Mouse (Mus musculus): Measurements from ENCODE around the gene Milr1.
"Not testable (repeated sequence)": the region's sequence is repeated elsewhere in the genome, so short reads cannot be mapped to it uniquely, and the experiment has no call there.

Milr1 gene

DNA sequence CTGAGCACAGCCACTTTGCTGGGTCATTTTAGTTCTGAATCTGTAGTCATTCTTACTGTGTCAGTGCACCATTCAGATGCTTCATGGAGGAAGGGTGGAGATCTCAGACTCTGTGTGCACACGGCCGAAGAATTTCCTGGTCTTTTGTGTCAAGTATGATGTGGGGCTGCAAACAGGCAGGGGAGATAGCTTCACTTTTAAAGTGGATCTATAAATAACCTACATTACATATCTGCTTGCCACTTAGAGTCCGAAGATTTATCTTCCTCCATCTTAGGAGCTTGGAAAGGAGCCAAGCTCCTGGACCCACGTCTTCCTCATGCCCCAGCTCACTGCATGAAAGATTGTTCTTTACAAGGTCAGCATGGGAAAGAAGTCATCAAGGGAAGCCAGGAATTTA is 20.3 kb upstream of the Milr1 start:
- in situ Hi-C loops (cut with MboI), result no loop called here

DNA sequence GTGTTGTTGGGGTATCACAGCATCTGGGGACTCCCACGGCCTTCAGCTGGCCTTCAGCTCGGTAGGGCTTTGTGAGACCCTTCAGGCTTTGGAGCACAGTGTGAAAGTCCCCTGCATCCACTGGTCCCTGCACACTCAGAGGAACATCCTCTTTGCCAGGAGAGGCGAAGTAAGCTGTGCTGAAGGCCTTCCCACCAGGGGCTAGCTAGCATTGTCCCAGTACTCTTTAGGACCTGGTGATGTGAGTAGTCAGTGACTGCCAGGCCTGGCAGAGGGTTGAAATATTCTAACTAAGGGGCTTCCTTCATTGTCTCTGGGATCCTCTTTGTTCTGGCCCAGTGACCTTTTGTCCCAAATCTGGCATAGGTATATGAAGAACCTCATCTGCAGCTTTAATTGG is 14.4 kb upstream of the Milr1 start:
- in situ Hi-C loops (cut with MboI), result no loop called here

DNA sequence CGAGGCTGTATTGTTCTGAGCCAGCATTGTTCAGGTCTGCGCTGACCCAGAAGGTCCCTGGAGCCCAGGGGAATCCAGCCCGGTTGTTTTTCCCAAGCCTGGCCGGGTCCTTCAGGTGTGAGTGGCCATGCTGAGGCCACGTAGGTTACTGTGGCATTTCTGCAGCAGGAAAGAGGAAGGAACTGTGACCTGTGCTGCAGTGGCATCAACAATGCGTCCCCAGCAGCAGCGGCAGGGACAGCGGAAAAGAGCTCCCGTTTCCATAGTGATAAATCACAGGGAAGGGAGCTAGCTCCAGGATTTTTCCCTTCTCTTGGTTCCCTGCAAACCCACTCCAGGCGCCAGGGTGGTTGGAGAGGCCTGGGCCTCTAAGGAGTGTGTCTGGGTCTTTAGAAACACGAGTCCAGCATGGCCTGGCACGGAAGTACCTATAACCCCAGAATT is 13.8 kb upstream of the Milr1 start:
- in situ Hi-C loops (cut with MboI), result no loop called here

DNA sequence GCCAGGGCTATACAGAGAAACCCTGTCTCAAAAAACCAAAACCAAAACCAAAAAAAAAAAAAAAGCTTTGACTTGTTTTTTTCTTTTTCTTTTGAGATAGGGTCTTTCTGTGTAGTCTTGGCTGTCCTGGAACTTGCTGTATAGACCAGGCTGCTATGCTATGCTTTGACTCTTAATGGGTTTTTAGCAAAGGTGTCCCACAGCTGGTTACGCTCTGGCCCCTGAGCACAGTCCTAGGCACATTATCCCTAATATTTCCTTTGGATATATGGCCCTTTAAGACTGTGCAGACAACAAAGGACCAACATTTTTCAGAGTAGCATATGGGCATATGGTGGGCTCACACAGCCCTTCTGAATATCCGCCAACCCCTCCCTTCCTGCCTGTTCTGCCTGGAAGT is 11.9 kb upstream of the Milr1 start:
- in situ Hi-C loops (cut with MboI), result no loop called here

DNA sequence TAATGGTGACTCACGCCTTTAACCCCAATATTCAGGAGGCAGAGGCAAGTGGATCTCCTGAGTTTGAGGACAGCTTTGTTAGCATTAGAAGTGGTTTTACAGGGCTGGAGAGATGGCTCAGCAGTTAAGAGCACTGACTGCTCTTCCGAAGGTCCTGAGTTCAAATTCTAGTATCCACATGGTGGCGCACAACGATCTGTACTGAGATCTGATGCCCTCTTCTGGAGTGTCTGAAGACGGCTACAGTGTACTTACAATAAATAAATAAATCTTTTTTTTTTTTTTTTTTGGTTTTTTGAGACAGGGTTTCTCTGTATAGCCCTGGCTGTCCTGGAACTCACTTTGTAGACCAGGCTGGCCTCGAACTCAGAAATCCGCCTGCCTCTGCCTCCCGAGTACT is 10.3 kb upstream of the Milr1 start:
- in situ Hi-C loops (cut with MboI), result not testable (repeated sequence)

DNA sequence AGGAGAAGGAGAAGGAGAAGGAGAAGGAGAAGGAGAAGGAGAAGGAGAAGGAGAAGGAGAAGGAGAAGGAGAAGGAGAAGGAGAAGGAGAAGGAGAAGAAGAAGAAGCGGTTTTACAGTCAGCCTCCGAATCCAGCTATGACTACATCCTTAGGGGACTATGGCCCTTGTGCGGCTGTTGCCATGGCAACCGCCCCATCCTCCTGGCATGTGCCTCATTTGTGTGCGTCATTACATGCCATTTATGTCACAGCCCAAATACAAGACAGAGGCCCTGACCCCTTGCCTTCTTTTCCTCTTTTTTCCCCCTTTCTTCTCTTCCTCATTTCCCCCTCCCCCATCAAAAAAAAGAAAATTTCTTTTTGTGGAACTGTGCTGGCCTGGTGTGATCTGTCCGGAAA is 9.8 kb upstream of the Milr1 start:
- in situ Hi-C loops (cut with MboI), result no loop called here

DNA sequence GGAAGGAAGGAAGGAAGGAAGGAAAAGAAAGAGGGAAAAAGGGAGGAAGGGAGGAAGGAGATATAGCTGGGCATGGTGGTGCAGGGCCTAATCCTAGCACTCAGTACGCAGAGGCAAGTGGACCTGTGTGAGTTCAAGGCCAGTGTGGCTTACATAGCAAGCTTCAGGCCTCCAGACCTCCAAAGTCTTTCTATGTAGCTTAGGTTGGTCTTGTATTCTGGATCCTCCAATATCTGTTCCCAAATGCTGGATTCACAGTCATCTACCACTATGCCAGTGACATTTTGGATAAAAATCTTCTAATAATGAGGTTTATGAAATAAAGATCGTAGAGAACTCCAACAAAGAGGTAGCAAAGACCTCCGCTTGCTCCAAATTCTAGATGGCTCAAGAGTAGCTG is 9.2 kb upstream of the Milr1 start:
- in situ Hi-C loops (cut with MboI), result no loop called here

DNA sequence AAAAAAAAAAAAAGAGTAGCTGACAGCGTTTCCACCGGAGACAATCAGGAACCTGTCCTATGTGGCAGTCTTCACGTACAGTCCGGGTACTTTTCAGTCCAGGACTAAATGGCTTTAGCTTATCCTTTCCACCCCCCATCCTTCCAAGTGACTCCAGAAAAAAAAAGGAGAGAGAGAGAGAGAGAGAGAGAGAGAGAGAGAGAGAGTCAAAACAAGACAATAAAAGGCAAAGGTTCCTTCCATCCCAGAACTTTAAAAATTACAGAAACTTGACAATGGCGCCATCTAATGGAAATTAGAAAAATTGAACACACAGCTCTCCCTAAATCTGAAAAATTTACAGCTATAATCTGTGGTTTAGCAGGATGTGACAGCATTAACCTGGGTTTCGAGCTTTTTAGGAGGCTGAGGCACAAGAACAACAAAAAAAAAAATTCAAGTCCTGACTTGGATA is 8.6 kb upstream of the Milr1 start:
- in situ Hi-C loops (cut with MboI), result no loop called here

DNA sequence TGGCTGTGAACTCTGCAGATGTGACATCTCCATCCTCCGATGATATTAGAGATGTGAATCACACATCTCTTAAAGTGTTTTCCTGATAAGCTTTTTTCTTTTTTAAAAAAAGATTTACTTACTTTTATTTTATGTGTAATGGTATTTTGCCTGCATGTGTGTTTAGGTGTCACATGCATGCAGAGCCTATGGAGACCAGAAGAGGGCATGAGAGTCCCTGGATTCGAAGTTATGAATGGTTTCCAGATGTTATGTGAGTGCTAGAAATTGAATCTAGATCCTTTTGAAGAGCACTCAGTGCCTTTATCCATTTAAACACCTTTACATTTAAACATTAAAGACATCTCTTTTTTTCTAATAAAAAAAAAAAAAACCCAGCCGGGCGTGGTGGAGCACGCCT is 6.1 kb upstream of the Milr1 start:
- in situ Hi-C loops (cut with MboI), result loop anchor here (5.0 kb wide), 1 partner anchor 37 kb away; no protein-coding TSS in a partner anchor

DNA sequence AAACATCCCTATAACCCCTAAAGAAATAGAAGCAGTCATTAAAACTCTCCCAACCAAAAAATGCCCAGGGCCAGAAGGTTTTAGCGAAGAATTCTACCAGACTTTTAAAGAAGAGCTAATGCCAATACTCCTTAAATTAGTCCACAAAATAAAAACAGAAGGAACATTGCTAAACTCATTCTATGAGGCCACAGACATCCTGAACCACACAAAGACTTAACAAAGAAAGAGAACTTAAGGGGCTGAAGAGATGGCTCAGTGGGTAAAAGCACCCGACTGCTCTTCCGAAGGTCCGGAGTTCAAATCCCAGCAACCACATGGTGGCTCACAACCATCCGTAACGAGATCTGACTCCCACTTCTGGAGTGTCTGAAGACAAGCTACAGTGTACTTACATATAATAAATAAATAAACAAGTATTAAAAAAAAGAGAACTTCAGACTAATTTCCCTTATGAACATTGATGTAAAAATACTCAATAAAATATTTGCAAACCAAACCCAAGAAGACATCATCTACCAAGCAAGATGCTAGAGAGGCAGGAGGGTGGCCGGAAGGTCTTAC is 1.4 kb upstream of the Milr1 start:
- in situ Hi-C loops (cut with MboI), result loop anchor here (5.0 kb wide), 1 partner anchor 33 kb away; no protein-coding TSS in a partner anchor

DNA sequence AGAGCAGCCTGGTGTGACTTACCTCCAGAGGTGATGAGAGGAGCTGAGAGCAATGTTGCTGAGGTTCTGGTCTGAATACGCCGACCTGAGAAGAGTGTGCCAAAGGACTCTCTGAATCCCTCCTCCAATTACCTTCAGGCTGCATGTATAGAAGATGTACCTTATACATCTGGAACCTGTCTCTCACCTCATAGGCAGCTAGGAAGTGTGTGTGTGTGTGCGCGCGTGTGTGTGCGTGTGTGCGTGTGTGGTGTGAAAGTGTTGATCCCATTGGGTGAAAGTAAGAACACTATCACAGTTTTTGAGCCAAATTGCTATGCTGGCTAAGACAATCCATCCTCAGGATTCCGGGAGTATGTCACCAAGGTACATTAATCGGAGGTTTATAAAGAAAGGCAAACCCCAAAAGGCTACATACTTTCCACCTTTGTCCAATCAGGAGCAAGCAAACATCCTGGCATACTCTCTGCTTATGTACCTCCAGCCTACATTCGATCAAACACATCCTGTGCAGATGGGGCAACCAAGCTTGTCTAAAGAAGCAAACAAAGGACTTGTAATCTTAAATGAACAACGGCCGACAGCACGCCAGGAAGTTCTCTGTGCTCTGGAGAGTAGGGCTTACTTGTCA is 790 bp upstream of the Milr1 start, which contains the start of gene Pecam1:
Pecam1 (minus strand) TSS at position 508 of the 631 bp plus-strand sequence.
- in situ Hi-C loops (cut with MboI), result no loop called here

DNA sequence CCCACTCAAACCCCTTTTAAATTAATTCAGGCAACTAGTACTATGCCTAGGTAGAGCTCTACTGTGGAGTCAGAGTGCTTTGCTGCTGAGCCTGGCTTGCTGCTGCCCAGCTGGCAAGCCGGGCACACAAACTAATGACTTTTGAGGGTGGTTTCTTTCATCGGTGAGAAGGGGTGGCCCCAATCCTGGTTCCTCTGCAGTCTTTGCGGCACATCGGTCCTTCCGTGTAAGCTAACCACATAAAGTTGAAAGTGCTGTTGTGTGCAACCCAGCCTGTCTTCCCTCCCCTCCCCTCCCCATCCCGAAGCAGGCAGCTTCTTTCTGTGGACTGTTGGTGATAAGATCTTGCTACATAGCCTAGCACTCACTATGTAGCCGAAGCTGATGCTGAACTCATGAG is 1.1 kb downstream of the Milr1 start:
- in situ Hi-C loops (cut with MboI), result no loop called here

DNA sequence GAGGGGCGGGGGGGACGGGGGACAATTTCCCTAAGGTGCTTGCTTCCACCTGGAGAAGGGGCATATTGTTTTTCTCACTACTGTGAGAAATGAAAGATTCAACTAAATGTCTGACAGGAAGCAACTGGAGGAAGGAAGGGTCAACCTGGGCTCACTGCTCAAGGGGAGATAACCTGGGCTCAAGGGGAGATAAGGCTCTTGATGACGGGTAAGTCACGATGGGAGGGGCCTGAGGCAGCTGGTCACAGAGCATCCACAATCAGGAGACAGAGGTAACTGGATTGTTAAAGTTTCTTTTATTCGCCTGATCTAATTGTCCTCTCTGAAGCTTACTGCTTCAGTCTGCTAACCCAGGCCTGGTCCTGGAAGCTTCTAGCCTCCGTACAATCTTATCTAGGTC is 2.3 kb downstream of the Milr1 start:
- in situ Hi-C loops (cut with MboI), result no loop called here

DNA sequence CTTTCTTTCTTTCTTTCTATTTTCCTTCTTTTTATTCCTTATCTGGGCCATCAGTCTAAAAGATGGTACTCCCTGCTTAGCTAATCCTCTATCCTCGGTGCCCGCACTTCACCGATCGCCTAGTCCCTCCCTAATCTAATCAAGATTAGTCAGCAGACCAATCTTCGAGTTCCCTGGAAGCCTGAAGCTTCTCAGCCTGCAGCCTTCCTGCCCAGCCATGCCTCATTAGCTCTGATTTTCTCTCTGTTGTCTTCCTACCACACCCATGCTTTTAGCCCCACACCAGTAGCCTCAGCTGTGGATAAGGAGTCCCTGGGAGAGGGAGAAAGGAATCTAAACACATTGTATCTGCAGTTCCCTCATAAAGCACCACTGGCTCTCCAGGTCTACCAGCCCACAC is 4.6 kb downstream of the Milr1 start:
- in situ Hi-C loops (cut with MboI), result no loop called here

DNA sequence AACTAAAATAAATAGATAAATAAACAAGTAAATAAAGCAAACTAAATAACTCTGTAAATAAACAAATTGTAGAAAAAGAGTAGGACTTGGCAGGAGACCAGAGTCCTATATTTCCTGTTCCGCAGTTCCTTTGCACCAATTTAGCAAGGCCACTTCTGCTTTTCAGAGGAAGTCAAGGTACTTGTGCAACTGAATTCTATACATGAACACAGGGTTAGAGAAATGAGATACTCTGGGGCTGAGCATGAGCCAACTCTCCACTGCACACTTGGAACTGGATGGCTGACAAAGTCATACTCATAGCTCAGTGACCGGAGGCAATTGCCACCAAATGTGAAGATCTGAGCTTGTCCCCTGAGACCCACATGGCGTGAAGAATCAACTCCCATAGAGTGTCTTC is 8.0 kb downstream of the Milr1 start:
- in situ Hi-C loops (cut with MboI), result no loop called here

DNA sequence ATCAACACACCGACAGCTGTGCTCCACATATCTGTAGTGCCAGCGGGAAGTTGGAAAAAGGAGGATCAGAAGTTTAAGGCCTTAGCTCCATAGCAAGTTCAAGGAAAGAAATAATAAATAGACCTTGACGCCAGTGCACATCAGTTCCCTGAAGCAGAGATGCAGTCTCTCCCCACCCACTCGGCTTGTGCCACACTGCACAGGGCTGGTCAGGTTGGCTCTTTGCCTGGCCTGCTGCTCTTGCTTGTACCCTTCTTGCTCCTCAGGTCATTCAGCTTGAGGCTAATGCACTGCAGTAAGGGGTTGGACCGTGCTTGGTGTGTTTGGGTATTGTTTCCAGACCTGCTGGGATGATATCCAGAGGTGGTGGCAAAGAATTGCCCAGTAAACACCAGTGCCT is 9.5 kb downstream of the Milr1 start:
- in situ Hi-C loops (cut with MboI), result loop anchor here (5.0 kb wide), 1 partner anchor 113 kb away; no protein-coding TSS in a partner anchor

DNA sequence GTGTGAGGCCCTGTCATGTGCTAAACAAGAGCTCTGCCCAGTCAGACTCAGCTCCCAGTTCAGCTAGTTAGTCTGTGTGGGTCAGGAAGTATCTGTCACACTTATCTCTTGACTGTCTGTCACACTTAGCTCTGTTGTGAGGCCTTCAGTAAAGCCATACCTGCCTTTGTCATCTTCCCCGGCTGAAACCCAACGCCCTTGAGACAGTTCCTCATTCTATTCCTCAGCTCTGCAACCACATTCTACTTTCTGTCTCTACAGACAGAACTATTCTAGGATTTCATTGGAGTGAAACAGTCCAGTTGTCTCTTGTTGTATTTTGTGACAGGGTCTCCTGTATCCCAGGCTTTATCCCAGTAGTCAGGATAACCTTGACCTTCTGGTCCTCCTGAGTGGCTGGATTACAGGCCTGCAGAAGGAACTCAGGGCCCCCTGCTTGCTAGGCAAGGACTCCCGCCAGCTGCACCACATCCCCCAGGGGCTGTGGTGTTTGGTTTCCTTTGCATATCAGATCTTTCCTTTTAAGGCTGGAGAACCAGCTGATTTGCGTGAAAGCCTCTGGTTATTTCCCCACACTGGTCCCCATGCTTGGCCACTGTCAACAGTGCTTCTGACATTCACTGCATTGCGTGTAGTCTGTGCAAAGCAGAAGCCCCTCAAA is 11.2 kb downstream of the Milr1 start:
- in situ Hi-C loops (cut with MboI), result loop anchor here (5.0 kb wide), 1 partner anchor 115 kb away; no protein-coding TSS in a partner anchor

DNA sequence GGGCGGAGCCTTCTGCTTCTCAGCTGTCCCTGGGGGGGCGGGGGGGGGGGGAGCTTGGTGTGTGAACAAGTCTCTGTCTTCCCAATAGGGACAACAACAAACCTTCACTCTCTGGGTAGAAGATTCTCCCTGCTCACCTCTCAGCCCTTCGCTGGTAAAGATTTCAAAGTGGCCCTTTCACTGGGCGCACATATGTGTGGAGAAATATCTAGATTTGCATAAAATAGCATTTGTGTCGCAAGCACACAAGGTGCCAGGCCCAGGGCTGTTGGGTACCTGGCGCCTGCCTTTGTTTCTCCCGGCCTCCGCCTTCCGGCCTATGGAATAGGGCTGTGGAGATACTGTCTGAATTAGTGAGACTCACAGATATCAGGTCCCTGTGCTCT is 11.8 kb downstream of the Milr1 start:
- in situ Hi-C loops (cut with MboI), result loop anchor here (5.0 kb wide), 1 partner anchor 115 kb away; no protein-coding TSS in a partner anchor

DNA sequence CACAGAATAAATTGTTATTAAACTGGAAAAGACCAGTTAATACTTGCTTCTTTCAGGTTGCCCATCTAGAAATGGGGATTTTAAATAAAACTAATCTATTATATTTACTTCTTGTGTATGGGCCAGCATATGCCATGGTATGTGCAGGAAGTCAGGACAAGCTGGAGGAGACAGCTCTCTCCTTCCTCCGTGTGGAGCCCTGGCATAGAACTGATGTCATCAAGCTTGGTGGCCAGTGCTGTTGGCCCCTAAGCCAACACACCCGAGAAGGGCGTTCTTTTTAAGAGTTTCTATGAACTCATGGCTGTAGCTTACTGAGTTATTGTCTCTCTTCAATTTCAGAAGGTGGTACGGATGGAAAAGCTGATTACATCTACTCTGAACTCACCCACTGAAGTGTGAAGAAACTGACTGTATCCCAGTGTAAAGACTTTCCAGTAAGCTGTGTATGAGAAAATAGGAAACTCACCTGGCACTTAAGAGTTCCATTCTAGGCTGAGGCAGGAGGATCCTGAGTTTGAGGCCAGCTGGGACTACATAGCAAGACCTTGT is 15.7 kb downstream of the Milr1 start:
- in situ Hi-C loops (cut with MboI), result no loop called here

DNA sequence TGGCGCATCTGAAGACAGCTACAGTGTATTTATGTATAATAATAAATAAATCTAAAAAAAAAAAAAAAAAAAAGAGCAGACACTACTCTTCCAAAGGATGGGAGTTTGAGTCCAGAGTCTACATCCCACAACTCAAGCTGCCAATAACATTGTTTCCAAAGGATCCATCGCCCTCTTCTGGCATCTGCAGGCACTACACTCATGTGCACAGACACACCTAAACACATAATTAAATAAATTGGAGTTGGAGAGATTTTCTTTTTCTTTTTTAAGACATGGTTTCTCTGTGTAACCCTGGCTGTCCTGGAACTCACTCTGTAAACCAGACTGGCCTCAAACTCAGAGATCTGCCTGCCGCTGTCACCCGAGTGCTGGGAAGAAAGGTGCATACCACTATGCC is 16.5 kb downstream of the Milr1 start:
- in situ Hi-C loops (cut with MboI), result no loop called here

DNA sequence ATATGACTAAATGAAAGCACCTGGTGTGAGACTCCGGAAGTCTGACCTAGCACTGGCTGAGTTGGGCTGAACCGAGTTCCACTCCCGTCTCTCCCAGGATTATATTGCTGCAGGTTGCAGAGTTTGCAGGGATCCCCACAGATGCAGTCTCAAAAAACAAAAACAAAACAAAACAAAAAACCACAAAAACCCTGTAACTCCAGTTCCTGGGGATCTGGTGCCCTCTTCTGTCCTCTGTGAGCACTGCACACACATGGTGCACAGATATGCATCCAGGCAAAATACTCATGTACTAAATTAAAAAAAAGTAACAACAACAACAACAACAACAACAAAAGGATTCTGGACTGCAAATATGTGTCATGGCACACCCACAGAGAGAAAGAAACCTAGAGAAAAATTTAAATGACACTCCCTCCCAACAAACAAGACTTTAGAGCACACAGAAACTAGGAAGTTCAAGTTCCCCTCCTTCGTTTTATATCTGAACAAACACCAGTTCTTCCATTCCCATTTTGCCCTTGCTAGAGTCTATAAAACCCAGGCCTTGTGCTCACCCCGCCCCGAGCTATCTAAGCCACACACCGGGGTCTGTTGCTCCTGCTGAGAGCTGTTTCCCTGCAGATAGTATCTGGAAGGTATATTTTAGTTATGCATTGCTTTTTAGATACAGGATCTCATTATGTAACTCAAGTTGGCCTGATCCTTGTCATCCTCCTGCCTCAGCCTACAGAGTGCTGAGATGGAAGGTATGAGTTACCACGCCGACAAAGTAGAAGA is 19.4 kb downstream of the Milr1 start:
- in situ Hi-C loops (cut with MboI), result no loop called here

DNA sequence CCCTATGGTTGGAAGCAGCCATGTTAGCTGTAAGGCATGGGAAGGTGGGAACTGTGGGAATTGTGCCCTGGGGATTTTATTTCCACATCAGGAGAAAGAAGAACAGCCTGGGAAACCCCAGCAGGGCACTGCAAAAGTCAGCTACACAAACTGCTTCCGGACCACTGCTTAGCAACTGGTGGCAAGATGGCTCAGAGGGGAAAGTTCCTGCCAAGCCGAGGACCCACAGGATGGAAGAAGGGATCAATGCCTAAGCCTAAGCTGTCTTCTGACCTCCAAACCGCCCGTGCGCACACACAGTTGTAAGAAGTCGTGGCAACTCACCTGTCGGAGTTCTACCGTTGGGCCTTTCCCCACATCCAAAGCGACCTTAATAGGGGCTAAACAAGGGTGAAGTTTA is 22.0 kb downstream of the Milr1 start:
- in situ Hi-C loops (cut with MboI), result no loop called here
